Mouse (Mus musculus) forebrain, postnatal 0 days (tissue): ENCODE data around the gene Pth2. TPM values are rescaled to one million over a fixed set of nuclear protein-coding genes. Genes with fewer than 3 reads are reported as not detected.

ENCODE experiments used
- ATAC-seq: fragments of 200-750 bp; cut with Nextera tagmentation; 2 replicates; pipeline ENCODE4 v1.8.0; 2017; ENCODE audit warnings: mild to moderate bottlenecking, moderate library complexity
- DNase-seq: peaks from one replicate; pipeline ENCODE4 v3.0.0-alpha.2; 2015
- H3K27ac ChIP-seq: fragments of 300-500 bp; sonication (generic); 2 replicates; pipeline ENCODE4 v1.5.1; 2014; ENCODE audit warnings: low read depth, mild to moderate bottlenecking, antibody characterized with exemption, low read length, moderate library complexity, mixed read lengths
- H3K27me3 ChIP-seq: fragments of 300-500 bp; sonication (generic); 2 replicates; pipeline ENCODE4 v1.6.1; 2014; ENCODE audit warnings: mild to moderate bottlenecking, low read length, mixed read lengths; ENCODE audit not compliant: insufficient read depth
- H3K36me3 ChIP-seq: fragments of 300-500 bp; sonication (generic); 2 replicates; pipeline ENCODE4 v1.6.1; 2014; ENCODE audit warnings: mild to moderate bottlenecking, moderate library complexity; ENCODE audit not compliant: insufficient read depth
- H3K4me1 ChIP-seq: fragments of 300-500 bp; sonication (generic); 2 replicates; pipeline ENCODE4 v1.6.1; 2014; ENCODE audit warnings: antibody characterized with exemption; ENCODE audit not compliant: insufficient read depth
- H3K4me2 ChIP-seq: fragments of 300-500 bp; sonication (generic); 2 replicates; pipeline ENCODE4 v1.6.1; 2014; ENCODE audit warnings: low read depth, mild to moderate bottlenecking, moderate library complexity
- H3K4me3 ChIP-seq: fragments of 300-500 bp; sonication (generic); 2 replicates; pipeline ENCODE4 v1.5.1; 2014; ENCODE audit warnings: low read depth, low read length, mixed read lengths
- H3K9ac ChIP-seq: fragments of 300-500 bp; sonication (generic); 2 replicates; pipeline ENCODE4 v1.6.1; 2014; ENCODE audit warnings: mild to moderate bottlenecking
- H3K9me3 ChIP-seq: fragments of 300-500 bp; sonication (generic); 2 replicates; pipeline ENCODE4 v1.6.1; 2016; ENCODE audit warnings: low read length
- CTCF ChIP-seq: sonication (generic); IDR thresholded peaks from 2 replicates; pipeline ENCODE4 v1.5.1; 2016; ENCODE audit warnings: antibody characterized with exemption, control low read depth, low read depth
- WGBS: fragments of 180-500 bp; shearing (Covaris S2); extraction: QIAGEN DNeasy Blood & Tissue Kit; methylation state at CpG from one replicate; pipeline ENCODE4 v1.1.7; 2014; 5-methylcytosine and 5-hydroxymethylcytosine counted together
- polyA plus RNA-seq: library from polyadenylated mRNA; unstranded; fragments of >200 nt; fragmentation: Nextera tagmentation; extraction: Ambion mirVana; gene quantifications from 2 replicates; pipeline ENCODE4 v1.2.1, GENCODE M21; 2015
- total RNA-seq: library from RNA; depleted of rRNA; stranded (reverse); fragments of >200 nt; gene quantifications from 2 replicates; pipeline ENCODE4 v1.2.3, GENCODE M21; 2014

The Pth2 gene
- total and polyA plus RNA-seq, 2 experiments from 2014 or later = 0.48 TPM; not detected in 1

GRCm38 (mm10) chr7:45164833-45165232 is 16.0 kb upstream of the Pth2 start:
- Histone ChIP-seq H3K4me2 (peak overlapping the region; percentile 62), H3K36me3 (peaks cover 6% of the 10 kb centered on the region; the same call in 1 of the 2 replicates), H3K27me3 (peaks cover 14% of the 10 kb centered on the region), H3K27ac (peak overlapping the region; percentile 9; the same call in 1 of the 2 replicates), H3K4me3 (peak overlapping the region; percentile 47), H3K9ac (peak overlapping the region; percentile 59; the same call in 1 of the 2 replicates), H3K4me1 (peaks cover 6% of the 10 kb centered on the region; the same call in 1 of the 2 replicates), H3K9me3 (no peaks in the 10 kb centered on the region)
- ATAC-seq (no peak), DNase-seq (no peak)
- TF ChIP-seq CTCF = no peak
- WGBS = 61% methylated on average over 5 of the region's 5 CpGs

- Histone ChIP-seq H3K9me3 (no peaks in the 10 kb centered on the region), H3K4me2 (peak overlapping the region; percentile 62), H3K4me1 (peaks cover 6% of the 10 kb centered on the region; the same call in 1 of the 2 replicates), H3K27ac (no peak overlapping the region), H3K27me3 (peaks cover 14% of the 10 kb centered on the region), H3K9ac (no peak overlapping the region), H3K4me3 (peak overlapping the region; percentile 6; the same call in 1 of the 2 replicates), H3K36me3 (no peaks in the 10 kb centered on the region)
- TF ChIP-seq CTCF = no peak
- no peak for DNase-seq
- ATAC-seq = no peak
- 41% methylated on average over 11 of the region's 11 CpGs for WGBS
Measured at GRCm38 (mm10) chr7:45165701-45166100, 15.1 kb upstream of the Pth2 start.

- Histone ChIP-seq H3K27ac (peak overlapping the region; percentile 54; the same call in 1 of the 2 replicates), H3K4me2 (peak overlapping the region; percentile 38)
- ATAC-seq = no peak
Measured at GRCm38 (mm10) chr7:45166950-45167401, 13.8 kb upstream of the Pth2 start.

GRCm38 (mm10) chr7:45167761-45168445 is 12.9 kb upstream of the Pth2 start:
- H3K36me3 ChIP-seq = no peaks in the 10 kb centered on the region
- H3K9me3 ChIP-seq = no peaks in the 10 kb centered on the region
- TF ChIP-seq CTCF = no peak
- H3K9ac ChIP-seq = peak overlapping the region; percentile 44
- no peak overlapping the region for H3K27ac ChIP-seq
- H3K4me1 ChIP-seq = no peaks in the 10 kb centered on the region
- H3K4me3 ChIP-seq = peak overlapping the region; percentile 18
- H3K4me2 ChIP-seq = peak overlapping the region; percentile 38
- DNase-seq = no peak
- 5% methylated on average over 19 of the region's 19 CpGs for WGBS
- peaks cover 14% of the 10 kb centered on the region for H3K27me3 ChIP-seq
- ATAC-seq = peak; percentile 21; the same call in 1 of the 2 replicates

More at GRCm38 (mm10) chr7:45166950-45167401, 13.8 kb upstream of the Pth2 start:
- no peaks in the 10 kb centered on the region for H3K36me3 ChIP-seq
- TF ChIP-seq CTCF = no peak
- peaks cover 14% of the 10 kb centered on the region for H3K27me3 ChIP-seq
- 18% methylated on average over 10 of the region's 10 CpGs for WGBS
- DNase-seq = no peak
- no peak overlapping the region for H3K4me3 ChIP-seq
- no peaks in the 10 kb centered on the region for H3K9me3 ChIP-seq
- H3K4me1 ChIP-seq = peaks cover 6% of the 10 kb centered on the region; the same call in 1 of the 2 replicates
- H3K9ac ChIP-seq = no peak overlapping the region

- Histone ChIP-seq H3K36me3 (no peaks in the 10 kb centered on the region), H3K4me2 (peak overlapping the region; percentile 38), H3K9me3 (no peaks in the 10 kb centered on the region), H3K4me1 (no peaks in the 10 kb centered on the region), H3K9ac (0 out of 2 replicates have a peak overlapping the region, but pooled peaks have one; percentile 18), H3K4me3 (no peak overlapping the region), H3K27me3 (peaks cover 11% of the 10 kb centered on the region), H3K27ac (no peak overlapping the region)
- no peak for TF ChIP-seq CTCF
- 7% methylated on average over 24 of the region's 24 CpGs for WGBS
- ATAC-seq = no peak
- no peak for DNase-seq
Measured at GRCm38 (mm10) chr7:45168656-45169055, 12.1 kb upstream of the Pth2 start.

GRCm38 (mm10) chr7:45169495-45169894 is 11.3 kb upstream of the Pth2 start:
- WGBS = 94% methylated on average over 3 of the region's 3 CpGs
- no peak for DNase-seq
- H3K4me3 ChIP-seq = no peak overlapping the region
- no peak for TF ChIP-seq CTCF
- no peak overlapping the region for H3K27ac ChIP-seq
- no peaks in the 10 kb centered on the region for H3K36me3 ChIP-seq
- peaks cover 15% of the 10 kb centered on the region for H3K27me3 ChIP-seq
- H3K4me1 ChIP-seq = no peaks in the 10 kb centered on the region
- H3K9ac ChIP-seq = no peak overlapping the region
- ATAC-seq = peak; percentile 23; the same call in 1 of the 2 replicates
- H3K4me2 ChIP-seq = no peak overlapping the region
- no peaks in the 10 kb centered on the region for H3K9me3 ChIP-seq

- DNase-seq (no peak), ATAC-seq (no peak)
- WGBS = 69% methylated on average over 7 of the region's 7 CpGs
- Histone ChIP-seq H3K4me2 (no peak overlapping the region), H3K4me3 (no peak overlapping the region), H3K9me3 (no peaks in the 10 kb centered on the region), H3K27ac (no peak overlapping the region), H3K9ac (no peak overlapping the region), H3K4me1 (no peaks in the 10 kb centered on the region; the same call in 1 of the 2 replicates), H3K36me3 (no peaks in the 10 kb centered on the region), H3K27me3 (peaks cover 41% of the 10 kb centered on the region)
- peak; percentile 43; the same call in 1 of the 2 replicates for TF ChIP-seq CTCF
Measured at GRCm38 (mm10) chr7:45172974-45173373, 7.8 kb upstream of the Pth2 start.
